Mouse (Mus musculus) mesoderm, embryonic 11.5 days (tissue): ENCODE measurements around the gene Sapcd1.
A peak's percentile ranks its signal among the peaks of the same experiment; 100 is the strongest.
"Not testable (repeated sequence)": the region's sequence is repeated elsewhere in the genome, so short reads cannot be mapped to it uniquely, and the experiment has no call there.

Experiments used
- DNase-seq: peaks from one replicate; pipeline ENCODE4 v3.0.0-alpha.2; 2012; ENCODE audit warnings: low read depth, low spot score

The Sapcd1 gene

DNA sequence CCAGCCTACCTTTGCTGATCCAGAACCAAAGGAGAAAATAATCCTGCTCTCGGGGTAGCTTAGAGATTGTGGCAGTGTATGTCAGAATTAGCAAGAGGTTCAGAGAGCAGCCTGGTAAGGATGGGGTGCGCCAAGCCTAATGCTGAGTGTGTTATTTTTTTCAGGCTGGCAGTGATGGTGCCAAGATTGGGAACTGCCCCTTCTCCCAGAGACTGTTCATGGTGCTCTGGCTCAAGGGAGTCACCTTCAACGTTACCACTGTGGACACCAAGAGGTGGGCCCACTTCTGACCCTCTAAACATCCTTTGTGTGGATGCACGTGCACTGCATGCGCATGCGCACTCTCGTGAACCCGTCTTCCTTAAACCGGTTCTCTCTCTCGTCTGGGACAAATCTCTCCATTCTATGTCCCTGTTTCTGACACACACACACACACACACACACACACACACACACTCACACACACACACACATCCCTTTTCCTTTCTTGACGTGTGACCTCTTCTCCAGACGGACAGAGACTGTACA lies 24.5 kb upstream of the Sapcd1 start:
- DNase-seq: no peak

DNA sequence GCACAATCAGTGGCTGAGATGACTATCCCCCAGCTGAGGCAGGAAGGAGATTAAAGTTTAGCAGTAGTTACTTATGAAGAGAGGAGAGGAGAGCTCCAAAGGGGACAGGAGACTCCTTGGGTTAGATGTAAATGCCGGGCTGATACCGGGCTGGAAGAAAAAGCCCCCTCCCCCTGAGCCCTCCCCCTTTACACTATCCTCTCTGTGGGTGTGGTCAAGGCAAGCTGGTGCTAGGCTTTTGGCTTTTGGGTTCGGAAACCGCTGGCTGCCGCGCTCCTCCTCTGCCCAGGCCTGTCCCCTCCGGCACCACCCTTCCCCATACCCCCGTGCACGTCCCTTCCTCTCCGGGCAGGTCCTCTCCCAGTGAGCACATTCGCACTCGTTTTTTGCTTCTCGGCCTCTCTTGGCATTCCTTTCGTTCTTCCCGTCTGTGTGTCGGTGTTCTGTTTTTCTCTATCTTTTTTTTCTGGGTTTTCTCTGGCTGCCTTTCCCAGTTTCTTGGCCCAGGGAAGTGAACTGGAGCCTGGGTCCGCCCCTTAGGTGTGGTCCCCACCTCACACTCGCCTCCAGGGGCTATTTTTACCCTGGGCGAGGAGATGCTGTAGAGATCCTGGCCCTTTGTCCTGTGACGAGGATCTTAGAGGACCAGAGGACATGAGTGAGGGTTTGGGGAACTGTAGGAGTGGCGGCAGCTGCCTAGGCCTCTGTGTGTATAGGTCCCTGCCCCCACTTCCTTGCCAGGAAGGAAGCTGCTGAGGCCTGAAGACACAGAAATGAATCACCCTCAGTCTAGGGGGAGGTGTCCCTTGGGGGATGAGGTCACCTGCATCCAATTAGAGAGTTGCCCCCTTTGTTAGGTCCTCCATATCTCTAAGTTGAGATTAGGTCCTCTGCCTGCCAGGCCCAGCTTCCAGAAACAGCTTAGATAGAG lies 23.6 kb upstream of the Sapcd1 start:
- peak; percentile 89 for DNase-seq

- DNase-seq: peak; percentile 61
Observed at GRCm38 (mm10) chr17:35050126-35050750, 22.4 kb upstream of the Sapcd1 start.

- peak; percentile 83 for DNase-seq
Observed at GRCm38 (mm10) chr17:35049561-35050016, 21.8 kb upstream of the Sapcd1 start, which contains the start of gene Clic1. Gene Clic1 (plus strand): TSS chr17:35049966.

DNA sequence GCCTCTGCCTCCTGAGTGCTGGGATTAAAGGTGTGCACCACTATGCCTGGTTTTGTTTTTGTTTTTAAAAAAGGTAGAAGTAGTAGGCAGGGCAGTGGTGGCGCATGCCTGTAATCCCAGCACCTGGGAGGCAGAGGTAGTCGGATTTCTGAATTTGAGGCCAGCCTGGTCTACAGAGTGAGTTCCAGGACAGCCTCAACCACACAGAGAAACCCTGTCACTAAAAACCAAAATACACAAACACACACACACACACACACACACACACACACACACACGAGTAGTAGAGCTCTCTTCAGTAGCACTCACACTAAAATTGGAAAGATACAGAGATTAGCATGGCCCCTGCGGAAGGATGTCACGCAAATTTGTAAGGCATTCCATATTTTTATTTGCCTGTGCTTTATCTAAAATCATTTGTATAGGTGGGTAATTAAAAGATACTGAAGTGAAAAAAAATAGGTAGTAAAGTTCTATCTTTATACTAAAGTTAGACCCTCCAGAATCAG lies 21.2 kb upstream of the Sapcd1 start:
- no peak for DNase-seq

GRCm38 (mm10) chr17:35048149-35048931 lies 20.5 kb upstream of the Sapcd1 start:
- no peak for DNase-seq

- no peak for DNase-seq
Observed at GRCm38 (mm10) chr17:35047688-35048087, 19.9 kb upstream of the Sapcd1 start.

DNA sequence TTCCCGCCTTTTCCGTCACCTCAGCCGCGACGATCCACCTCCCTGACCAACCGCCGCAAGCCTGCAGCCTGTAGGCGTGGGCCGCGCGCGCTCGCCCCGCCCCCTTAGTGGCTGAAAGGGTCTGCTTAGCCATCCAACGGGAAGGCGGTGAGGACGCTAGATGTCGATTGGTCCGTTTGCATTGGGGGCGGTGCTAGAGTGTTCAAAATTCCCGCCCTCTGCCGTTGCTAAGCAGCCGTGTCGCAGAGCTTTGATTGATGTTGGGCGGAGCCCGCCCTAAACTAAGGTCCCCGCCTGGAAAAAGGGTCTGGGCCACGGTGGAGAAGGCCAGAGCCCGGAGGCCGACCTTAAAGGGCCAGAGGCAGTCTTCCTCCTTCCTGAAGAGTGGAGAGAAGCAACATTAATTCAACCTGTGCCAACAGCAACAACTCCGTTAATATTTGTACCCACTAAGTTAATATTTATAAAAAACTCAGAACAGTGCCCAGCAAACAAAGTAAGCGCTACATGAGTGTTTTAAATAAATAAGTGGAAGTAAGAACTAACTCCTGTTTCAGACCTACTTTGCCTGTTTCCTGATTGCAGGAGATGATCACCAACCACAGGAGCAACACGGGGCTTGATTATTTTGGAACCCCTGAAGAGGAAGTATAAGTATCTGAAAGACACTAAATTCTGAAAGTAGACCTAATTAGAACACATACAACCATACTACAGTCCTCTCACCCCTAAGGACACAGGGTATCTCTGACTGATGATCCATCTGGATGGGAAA lies 19.1 kb upstream of the Sapcd1 start, which contains the start of gene Msh5:
Msh5 (minus strand) TSS at position 65 of the 775 bp plus-strand sequence.
- DNase-seq: peak; percentile 100

DNA sequence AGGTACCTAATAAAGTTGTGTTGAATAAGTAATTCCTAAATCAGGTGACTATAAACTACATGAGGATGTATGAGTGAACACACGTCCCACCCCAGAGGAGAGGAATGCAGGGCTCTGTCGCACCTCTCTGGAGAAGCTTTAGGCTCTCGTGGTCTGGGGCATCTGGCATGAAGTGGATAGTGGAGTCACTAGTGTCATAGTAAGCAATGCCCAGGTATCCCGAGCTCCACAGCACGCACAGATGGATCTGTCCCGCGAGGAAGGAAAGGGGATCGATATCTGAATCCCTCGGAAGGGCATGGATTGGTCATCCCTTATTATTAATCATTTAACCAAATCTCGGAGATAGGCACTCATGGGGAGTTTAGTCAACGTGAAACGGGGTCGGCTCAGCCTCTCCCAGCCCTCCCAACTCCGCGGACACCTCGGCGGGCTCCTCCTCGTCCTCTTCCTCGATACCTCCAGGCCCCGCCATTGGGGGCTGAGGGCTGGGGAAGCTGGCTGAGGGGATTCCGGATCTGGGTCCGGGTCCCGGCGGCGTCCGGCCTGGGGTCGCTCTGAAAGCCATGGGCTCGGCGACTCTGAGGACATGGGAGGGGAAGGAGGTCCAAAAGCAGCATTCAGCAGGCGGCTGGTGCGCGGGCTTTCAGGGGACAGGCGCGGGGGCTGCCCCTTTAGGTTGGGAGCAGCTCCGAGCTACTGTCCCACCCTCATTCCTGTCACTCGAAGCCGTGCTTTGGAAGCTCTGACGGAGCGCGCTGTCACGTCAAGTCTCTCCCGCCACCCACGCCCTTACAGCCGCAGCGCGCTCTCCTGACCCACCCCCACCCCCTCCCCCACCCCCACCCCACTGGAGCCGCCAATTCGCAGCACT lies 18.2 kb upstream of the Sapcd1 start:
- DNase-seq: no peak

- DNase-seq: no peak
Observed at GRCm38 (mm10) chr17:35044904-35045806, 17.3 kb upstream of the Sapcd1 start.

- DNase-seq: no peak
Observed at GRCm38 (mm10) chr17:35043794-35044193, 16.0 kb upstream of the Sapcd1 start.

GRCm38 (mm10) chr17:35039121-35039873 lies 11.5 kb upstream of the Sapcd1 start:
- no peak for DNase-seq

DNA sequence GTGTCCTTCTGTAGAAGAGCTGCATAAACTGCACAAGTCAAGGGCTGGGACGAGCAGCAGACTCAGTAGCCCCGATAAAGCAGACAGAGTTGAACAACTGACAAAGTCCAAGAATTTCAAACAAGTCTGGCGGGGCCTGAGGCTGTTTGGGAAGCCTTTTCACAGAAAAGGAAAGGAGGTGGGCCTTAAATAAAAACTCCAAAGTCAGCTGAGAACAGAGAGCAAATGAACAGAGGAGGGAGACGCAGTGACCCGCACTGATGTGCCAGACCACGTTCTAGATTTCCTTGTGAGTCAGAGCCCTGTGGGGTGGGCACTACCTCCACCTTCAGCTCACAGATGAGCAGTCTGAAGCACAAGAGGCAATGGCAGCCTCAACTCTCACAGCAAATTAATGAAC lies 7.1 kb upstream of the Sapcd1 start:
- no peak for DNase-seq

GRCm38 (mm10) chr17:35033703-35034102 lies 5.9 kb upstream of the Sapcd1 start:
- not testable (repeated sequence) for DNase-seq

DNA sequence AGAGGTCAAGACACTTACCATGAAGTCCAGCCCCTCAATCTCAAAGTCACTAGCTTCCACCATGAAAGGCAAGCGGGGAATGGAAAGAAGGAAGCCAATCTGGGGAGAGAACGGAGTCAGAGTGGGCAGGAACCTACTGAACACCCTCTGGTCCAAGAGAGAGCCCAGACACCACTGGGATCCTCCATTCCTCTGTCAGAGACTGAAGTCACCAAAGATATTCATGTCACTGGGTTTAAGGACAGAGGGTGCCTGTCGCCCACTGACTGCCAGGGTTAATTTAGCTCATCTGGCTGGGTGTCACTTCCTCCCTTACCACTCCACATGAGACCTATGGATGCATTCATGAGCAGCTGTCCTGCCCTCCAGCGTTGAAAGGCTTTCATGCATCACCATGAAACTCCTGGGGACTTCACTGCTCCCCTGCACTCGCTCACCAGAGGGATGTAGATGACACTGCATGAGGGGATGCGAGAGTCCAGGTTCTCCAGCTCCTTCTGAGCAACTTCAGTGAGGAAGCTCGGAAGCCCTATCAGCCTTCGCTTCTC lies 4.6 kb upstream of the Sapcd1 start:
- DNase-seq: no peak

- DNase-seq: no peak
Observed at GRCm38 (mm10) chr17:35031880-35032279, 4.1 kb upstream of the Sapcd1 start.

DNA sequence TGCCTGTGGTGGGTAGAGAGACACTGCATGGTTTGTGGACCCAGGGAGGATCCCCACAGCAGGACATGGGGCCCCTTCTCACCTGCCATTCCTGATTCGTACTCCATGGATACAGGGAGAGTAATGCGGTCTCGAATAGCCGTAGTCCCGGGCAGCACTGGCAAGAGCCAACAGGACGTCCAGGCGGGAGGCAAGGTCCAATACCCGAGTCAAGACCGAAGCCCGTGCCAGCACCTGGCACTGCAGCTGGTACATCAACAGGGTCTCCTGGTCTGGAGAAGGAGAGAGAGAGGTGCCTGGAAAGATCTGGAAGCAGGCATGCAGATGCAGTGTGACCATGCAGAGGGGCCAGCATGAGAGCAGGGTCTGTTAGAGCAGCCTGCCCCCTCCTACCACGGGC lies 3.5 kb upstream of the Sapcd1 start:
- DNase-seq: no peak
